16 mouse cellular contexts compared by ENCODE assay signal in the genomic region with DNA sequence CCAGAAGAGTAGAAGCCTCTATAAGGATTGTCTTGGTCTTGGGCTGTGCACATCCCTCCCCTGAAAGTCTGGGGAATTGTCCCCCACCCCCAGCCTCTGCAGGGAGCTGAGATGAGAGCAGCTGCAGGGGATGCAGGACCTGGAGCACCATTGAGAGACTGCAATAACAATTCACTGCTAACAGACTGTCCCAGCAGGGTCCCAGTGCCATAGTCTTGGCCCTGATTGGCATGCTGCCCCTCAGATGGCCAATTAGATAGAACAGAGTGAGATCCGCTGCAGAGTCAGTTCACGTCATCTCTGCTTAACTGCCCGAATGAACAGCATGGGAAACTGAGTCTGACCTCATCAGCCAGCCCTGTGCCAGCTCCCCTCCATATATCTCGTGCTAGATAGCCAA.
A peak's percentile ranks its signal among the peaks of the same experiment; 100 is the strongest.
DNase-seq lines count a peak whose midpoint lies in the region; ATAC-seq and TF ChIP-seq lines count a peak whose summit lies in the region.
"Had no signal": no experiment of that assay in that cellular context is flagged by ENCODE, and none has a peak within 500 bp of the region (broad histone marks: within the 10 kb centered on the region; RNA-seq: fewer than 3 reads in every experiment).

No protein-coding gene starts in this region.

- 0 out of 2 replicates have a peak, but pooled peaks have one; percentile 21 for ATAC-seq in forebrain, embryonic 11.5 days (replicated peaks; ENCODE audit: low FRiP score)
- peak; percentile 73 for ATAC-seq in hindbrain, embryonic 16.5 days

- TF ChIP-seq EP300 in heart, adult 2 months (IDR thresholded peaks at IDR 0.05; ENCODE audit: insufficient read depth, low read depth, low read length) = no peak

- no peak overlapping the region for H3K9ac ChIP-seq in forebrain, embryonic 11.5 days (ENCODE audit: low read length)
- no peak overlapping the region for H3K9ac ChIP-seq in hindbrain, embryonic 16.5 days (ENCODE audit: low read depth, low read length)
- H3K9ac ChIP-seq in heart, adult 2 months (ENCODE audit: low read depth, low read length) = no peak overlapping the region
- H3K9ac ChIP-seq: limb, embryonic 13.5 days had no signal

- no peak overlapping the region for H3K4me2 ChIP-seq in forebrain, embryonic 11.5 days (ENCODE audit: low read depth, low read length, severe bottlenecking)
- no peak overlapping the region for H3K4me2 ChIP-seq in hindbrain, embryonic 16.5 days (ENCODE audit: low read length)
- H3K4me2 ChIP-seq: limb, embryonic 13.5 days had no signal

- no peaks in the 10 kb centered on the region for H3K9me3 ChIP-seq in forebrain, embryonic 11.5 days (ENCODE audit: control insufficient read depth, low read length)
- H3K9me3 ChIP-seq in hindbrain, embryonic 16.5 days (ENCODE audit: control insufficient read depth, low read length) = no peaks in the 10 kb centered on the region
- H3K9me3 ChIP-seq: heart, embryonic 10.5 days; limb, embryonic 13.5 days had no signal

- no peaks in the 10 kb centered on the region for H3K4me1 ChIP-seq in forebrain, embryonic 11.5 days (replicated peaks; ENCODE audit: control insufficient read depth, insufficient read depth, low read length)
- peaks cover 9% of the 10 kb centered on the region for H3K4me1 ChIP-seq in hindbrain, embryonic 16.5 days (ENCODE audit: control insufficient read depth, insufficient read depth, low read depth, low read length)
- no peaks in the 10 kb centered on the region for H3K4me1 ChIP-seq in heart, adult 2 months (ENCODE audit: control insufficient read depth, insufficient read depth, low read length)
- H3K4me1 ChIP-seq: heart, embryonic 10.5 days had no signal

- no peaks in the 10 kb centered on the region for H3K27me3 ChIP-seq in forebrain, embryonic 11.5 days (ENCODE audit: control insufficient read depth, insufficient read depth, low read length)
- no peaks in the 10 kb centered on the region for H3K27me3 ChIP-seq in hindbrain, embryonic 16.5 days (replicated peaks; ENCODE audit: control insufficient read depth, insufficient read depth, low read length)
- no peaks in the 10 kb centered on the region for H3K27me3 ChIP-seq in heart, adult 2 months (ENCODE audit: control insufficient read depth, insufficient read depth, low read length)

- no peak overlapping the region for H3K27ac ChIP-seq in forebrain, embryonic 11.5 days (ENCODE audit: low read depth, low read length)
- no peak overlapping the region for H3K27ac ChIP-seq in hindbrain, embryonic 16.5 days (ENCODE audit: low read depth, low read length)
- H3K27ac ChIP-seq in gastrocnemius, adult 2 months = no peak overlapping the region
- H3K27ac ChIP-seq in heart, adult 2 months = no peak overlapping the region
- H3K27ac ChIP-seq: heart, embryonic 10.5 days; kidney, postnatal 0 days; limb, embryonic 13.5 days had no signal

- TF ChIP-seq POLR2A in heart, adult 2 months (IDR thresholded peaks at IDR 0.05; ENCODE audit: insufficient read depth, low read depth, low read length) = no peak

- H3K4me3 ChIP-seq in forebrain, embryonic 11.5 days (ENCODE audit: low read depth, low read length) = no peak overlapping the region
- H3K4me3 ChIP-seq in hindbrain, embryonic 16.5 days (ENCODE audit: low read length) = no peak overlapping the region
- H3K4me3 ChIP-seq in gastrocnemius, adult 2 months = no peak overlapping the region
- no peak overlapping the region for H3K4me3 ChIP-seq in heart, adult 2 months
- H3K4me3 ChIP-seq: heart, embryonic 10.5 days; limb, embryonic 13.5 days had no signal

- no peaks in the 10 kb centered on the region for H3K79me2 ChIP-seq in heart, adult 2 months (replicated peaks; ENCODE audit: control insufficient read depth, insufficient read depth, low read length)

- WGBS in forebrain, embryonic 11.5 days = 56% methylated on average over 4 of the region's 4 CpGs
- WGBS in hindbrain, embryonic 16.5 days = 56% methylated on average over 4 of the region's 4 CpGs
- WGBS in heart, adult 2 months = 68% methylated on average over 4 of the region's 4 CpGs

- intact Hi-C loops in heart, postnatal 10 days (cut with DNase I) = no loop called here
- intact Hi-C loops in gastrocnemius, adult 2 months (cut with DNase I) = no loop called here
- intact Hi-C loops in heart, adult 2 months (cut with DNase I) = no loop called here

- no peaks in the 10 kb centered on the region for H3K36me3 ChIP-seq in forebrain, embryonic 11.5 days (ENCODE audit: control insufficient read depth, insufficient read depth, low read length)
- H3K36me3 ChIP-seq in hindbrain, embryonic 16.5 days (ENCODE audit: control insufficient read depth, insufficient read depth, low read length) = no peaks in the 10 kb centered on the region
- H3K36me3 ChIP-seq in heart, adult 2 months (ENCODE audit: control insufficient read depth, insufficient read depth, low read length) = no peaks in the 10 kb centered on the region
- H3K36me3 ChIP-seq: heart, embryonic 10.5 days; limb, embryonic 13.5 days had no signal

- peak; percentile 62 for DNase-seq in heart, adult 11 months
- DNase-seq in heart, postnatal 10 days = no peak
- peak; percentile 28 for DNase-seq in cerebellum, adult 18-20 months
- no peak for DNase-seq in forebrain, embryonic 11.5 days (ENCODE audit: low spot score)
- DNase-seq in gastrocnemius, adult 2 months = no peak
- no peak for DNase-seq in urinary bladder, postnatal 10 days (ENCODE audit: low spot score)
- no peak for DNase-seq in heart, adult 2 months
- DNase-seq: adrenal gland, postnatal 14 days; heart, postnatal 4 days; layer of hippocampus, postnatal 36 days; lung, adult 2 months; thymus, adult 18-20 months had no signal

- TF ChIP-seq CTCF in gastrocnemius, adult 2 months (IDR thresholded peaks at IDR 0.05) = no peak
- no peak for TF ChIP-seq CTCF in heart, adult 2 months (IDR thresholded peaks at IDR 0.05)

Comparison
In these comparisons a context has a peak if more than half of its experiments do, and no peak if none do; other contexts are left out.
1. DNase-seq: peak in heart, adult 11 months (single experiment) and cerebellum, adult 18-20 months (2 of 2); none in heart, postnatal 10 days (0 of 2), forebrain, embryonic 11.5 days (single experiment), gastrocnemius, adult 2 months (single experiment), urinary bladder, postnatal 10 days (single experiment) and heart, adult 2 months (0 of 2).